Mouse (Mus musculus) kidney, adult 2 months (tissue): ENCODE data around the gene Rplp0. TPM values are rescaled to one million over a fixed set of nuclear protein-coding genes. Genes with fewer than 3 reads are reported as not detected.
"Not testable (repeated sequence)": the region's sequence is repeated elsewhere in the genome, so short reads cannot be mapped to it uniquely, and the experiment has no call there.

Experiments
- DNase-seq: peaks from one replicate; pipeline ENCODE4 v3.0.0; 2021
- H3K27ac ChIP-seq: fragments of 200-500 bp; 2 replicates; pipeline ENCODE4 v1.5.1; 2012; ENCODE audit warnings: low read depth, low read length, control low read depth, inconsistent platforms; ENCODE audit not compliant: insufficient read depth
- H3K27me3 ChIP-seq: fragments of 200-500 bp; replicated peaks from 2 replicates; pipeline ENCODE4 v1.6.1; 2012; ENCODE audit warnings: mild to moderate bottlenecking, moderate library complexity, low read length, inconsistent platforms; ENCODE audit not compliant: control insufficient read depth, insufficient read depth
- H3K36me3 ChIP-seq: fragments of 200-500 bp; 2 replicates; pipeline ENCODE4 v1.6.1; 2012; ENCODE audit warnings: mild to moderate bottlenecking, moderate library complexity, low read length, inconsistent platforms; ENCODE audit not compliant: control insufficient read depth, insufficient read depth
- H3K4me1 ChIP-seq: fragments of 200-500 bp; 2 replicates; pipeline ENCODE4 v1.6.1; 2011; ENCODE audit warnings: low read length; ENCODE audit not compliant: control insufficient read depth, insufficient read depth
- H3K4me3 ChIP-seq: fragments of 200-500 bp; 2 replicates; pipeline ENCODE4 v1.5.1; 2011; ENCODE audit warnings: mild to moderate bottlenecking, low read depth, low read length, control low read depth; ENCODE audit not compliant: insufficient read depth
- CTCF ChIP-seq: fragments of 200-500 bp; conservative IDR thresholded peaks from 2 replicates; pipeline ENCODE4 v1.5.1; 2011; ENCODE audit warnings: low read depth, mild to moderate bottlenecking, control low read depth, low read length, moderate library complexity, mixed read lengths; ENCODE audit not compliant: insufficient read depth, insufficient read length
- POLR2A ChIP-seq: fragments of 200-500 bp; IDR thresholded peaks from one replicate; pipeline ENCODE4 v1.6.1; 2011; ENCODE audit warnings: low read depth, low read length, control low read depth
- WGBS: fragments of 180-500 bp; shearing (Covaris S2); methylation state at CpG from one replicate; pipeline ENCODE4 v1.1.7; 2018; 5-methylcytosine and 5-hydroxymethylcytosine counted together
- polyA plus RNA-seq: library from polyadenylated mRNA; depleted of rRNA; stranded (reverse); fragments of >200 nt; gene quantifications from 2 replicates; pipeline ENCODE4 v1.2.3, GENCODE M21; 2012

Gene Rplp0
- polyA plus RNA-seq, 1 experiment, result 1,337 TPM

GRCm38 (mm10) chr5:115514896-115515587 is 44.2 kb upstream of the Rplp0 start:
- WGBS, result 17% methylated on average over 20 of the region's 20 CpGs
- TF ChIP-seq POLR2A, result no peak
- TF ChIP-seq CTCF, result no peak
- Histone ChIP-seq H3K27ac (peak overlapping the region; percentile 66), H3K4me1 (peaks cover 50% of the 10 kb centered on the region), H3K27me3 (no peaks in the 10 kb centered on the region), H3K36me3 (no peaks in the 10 kb centered on the region), H3K4me3 (peak overlapping the region; percentile 3; the same call in 1 of the 2 replicates)
- DNase-seq, result peak; percentile 88

DNA sequence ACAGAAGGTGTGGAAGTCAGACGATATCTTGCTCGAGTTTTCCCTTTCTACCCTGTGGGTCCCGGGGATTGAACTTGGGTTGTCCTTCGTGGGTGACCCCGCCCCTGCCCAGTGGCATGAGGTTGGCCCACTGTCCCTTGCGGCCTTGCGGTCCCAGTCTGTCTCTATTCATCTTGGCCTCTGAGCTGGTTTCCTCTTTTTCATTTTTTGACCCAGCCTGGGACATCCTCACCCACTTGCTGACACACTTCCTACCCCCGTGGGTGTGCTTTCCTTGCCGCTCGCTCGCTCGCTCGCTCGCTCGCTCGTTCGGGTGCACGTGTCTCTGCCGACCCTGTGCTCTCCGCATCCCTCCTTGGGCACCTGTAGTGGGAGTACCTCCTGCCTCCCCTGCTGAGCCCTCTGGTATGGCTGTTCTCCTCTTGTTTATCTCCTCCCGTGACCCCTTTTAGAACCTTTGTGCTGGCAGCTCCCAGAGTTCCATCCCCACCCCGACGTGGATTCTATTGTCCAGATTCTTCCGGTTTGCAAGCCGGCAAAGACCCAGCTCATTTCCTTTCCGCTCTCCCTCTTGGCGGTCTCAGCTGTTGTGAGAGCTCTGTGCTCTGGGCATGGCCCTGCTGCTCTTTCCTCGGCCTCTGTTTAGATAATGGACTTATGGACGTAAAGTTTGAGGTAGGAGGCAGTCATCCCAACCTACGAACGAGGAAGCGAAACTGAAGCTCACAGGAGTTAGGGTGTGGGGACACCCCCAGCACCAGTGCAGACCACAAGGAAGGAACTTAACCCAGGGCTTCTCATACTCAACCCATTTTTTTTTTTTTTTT is 43.0 kb upstream of the Rplp0 start:
- H3K4me1 ChIP-seq, result peaks cover 53% of the 10 kb centered on the region

GRCm38 (mm10) chr5:115516908-115517307 is 42.4 kb upstream of the Rplp0 start:
- TF ChIP-seq POLR2A, result no peak
- TF ChIP-seq CTCF, result no peak
- H3K4me3 ChIP-seq, result no peak overlapping the region
- DNase-seq, result no peak
- peaks cover 54% of the 10 kb centered on the region for H3K4me1 ChIP-seq
- no peaks in the 10 kb centered on the region for H3K27me3 ChIP-seq
- H3K36me3 ChIP-seq, result no peaks in the 10 kb centered on the region
- H3K27ac ChIP-seq, result peak overlapping the region; percentile 79
- 67% methylated on average over 7 of the region's 7 CpGs for WGBS

More for the DNA sequence above, 43.0 kb upstream of the Rplp0 start:
- Histone ChIP-seq H3K27me3 (no peaks in the 10 kb centered on the region), H3K36me3 (no peaks in the 10 kb centered on the region), H3K4me3 (peak overlapping the region; percentile 12; the same call in 1 of the 2 replicates), H3K27ac (peak overlapping the region; percentile 79)
- 53% methylated on average over 32 of the region's 32 CpGs for WGBS
- peak; percentile 81 for DNase-seq
- TF ChIP-seq POLR2A (no peak), CTCF (no peak)

GRCm38 (mm10) chr5:115517501-115517900 is 41.8 kb upstream of the Rplp0 start:
- peaks cover 58% of the 10 kb centered on the region for H3K4me1 ChIP-seq
- peak; percentile 61 for DNase-seq
- WGBS, result 50% methylated on average over 9 of the region's 9 CpGs
- H3K4me3 ChIP-seq, result no peak overlapping the region
- H3K27ac ChIP-seq, result no peak overlapping the region; the same call in 1 of the 2 replicates
- H3K36me3 ChIP-seq, result no peaks in the 10 kb centered on the region
- TF ChIP-seq CTCF (no peak), POLR2A (no peak)
- H3K27me3 ChIP-seq, result no peaks in the 10 kb centered on the region

GRCm38 (mm10) chr5:115518214-115518613 is 41.1 kb upstream of the Rplp0 start:
- H3K4me3 ChIP-seq, H3K27ac ChIP-seq, DNase-seq, H3K36me3 ChIP-seq, H3K27me3 ChIP-seq: not testable (repeated sequence)
- WGBS, result 89% methylated on average over 8 of the region's 8 CpGs
- H3K4me1 ChIP-seq, result peaks cover 58% of the 10 kb centered on the region

DNA sequence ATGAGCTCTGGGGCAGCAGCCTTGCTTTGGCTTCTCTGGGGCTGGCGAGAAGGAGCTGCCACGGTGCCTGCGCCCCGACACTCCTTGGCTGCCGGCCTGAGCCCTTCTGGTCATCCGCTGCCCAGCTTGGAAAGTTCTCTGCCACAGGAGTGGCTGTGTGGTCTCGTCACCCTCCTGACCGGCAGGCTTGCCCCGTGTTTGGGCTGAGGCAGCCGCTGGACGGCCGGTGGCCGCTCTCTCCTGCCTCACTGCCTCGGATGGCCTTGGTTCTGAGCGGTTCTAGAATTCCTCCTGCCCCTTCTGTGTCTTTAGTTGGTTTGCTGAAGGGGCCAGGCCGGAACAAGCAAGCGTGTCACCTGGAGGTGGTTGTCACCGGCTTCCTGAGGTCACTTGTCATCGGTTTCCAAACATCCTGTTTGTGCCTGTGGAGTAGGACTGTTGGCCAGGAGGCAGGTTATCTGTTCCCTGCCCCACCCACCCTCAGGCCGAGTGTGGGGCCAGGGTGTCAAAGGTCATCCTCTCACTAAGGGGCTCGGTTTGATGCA is 38.9 kb upstream of the Rplp0 start:
- WGBS, result 24% methylated on average over 21 of the region's 21 CpGs
- TF ChIP-seq CTCF (no peak), POLR2A (no peak)
- DNase-seq, result peak; percentile 87
- Histone ChIP-seq H3K4me1 (peaks cover 58% of the 10 kb centered on the region), H3K4me3 (peak overlapping the region; percentile 15; the same call in 1 of the 2 replicates), H3K27ac (peak overlapping the region; percentile 93), H3K27me3 (no peaks in the 10 kb centered on the region), H3K36me3 (no peaks in the 10 kb centered on the region)
